Mouse (Mus musculus) E14TG2a.4 (cell line): ENCODE measurements at regions not wholly inside any gene's neighbourhood (a gene's known extent, or its start where the extent isn't known, plus 50 kb on each side); places are given as distances from the start of the nearest gene placed in this dataset.

Experiments used
- CTCF ChIP-seq: conservative IDR thresholded peaks from 2 replicates; pipeline ENCODE4 v1.5.1; 2014; ENCODE audit warnings: low read length
- NANOG ChIP-seq: IDR thresholded peaks from 2 replicates; pipeline ENCODE4 v1.6.1; 2014; ENCODE audit warnings: borderline replicate concordance, low read length, mixed read lengths
- POU5F1 ChIP-seq: IDR thresholded peaks from 2 replicates; pipeline ENCODE4 v1.6.1; 2014; ENCODE audit warnings: low read length, borderline replicate concordance

GRCm38 (mm10) chr16:25198844-25199243 is 87.8 kb upstream of the Tprg start:
- no peak for TF ChIP-seq CTCF
- no peak for TF ChIP-seq POU5F1
- TF ChIP-seq NANOG: no peak
